Mouse (Mus musculus): Measurements from ENCODE around the gene Tmem178b. TPM values are rescaled to one million over a fixed set of nuclear protein-coding genes. Genes with fewer than 3 reads are reported as not detected.

Gene Tmem178b
- total and polyA plus RNA-seq, 2 experiments from 2014 or later, result 31.3 to 159 TPM

GRCm38 (mm10) chr6:40209172-40209571, 336.1 kb downstream of the Tmem178b start:
- no peak overlapping the region for H3K9ac ChIP-seq (replicated peaks; ENCODE audit: low read length, poor library complexity, severe bottlenecking)
- no peak for DNase-seq (ENCODE audit: low spot score)
- 53% methylated on average over 2 of the region's 2 CpGs for WGBS

GRCm38 (mm10) chr6:40217154-40217553, 344.1 kb downstream of the Tmem178b start:
- Histone ChIP-seq H3K9me3 (ENCODE audit: low read length) (no peaks in the 10 kb centered on the region), H3K27ac (ENCODE audit: low read depth, low read length) (no peak overlapping the region), H3K27me3 (ENCODE audit: insufficient read depth, low read length) (no peaks in the 10 kb centered on the region), H3K9ac (replicated peaks; ENCODE audit: low read length, poor library complexity, severe bottlenecking) (no peak overlapping the region), H3K4me1 (ENCODE audit: insufficient read depth, low read length) (no peaks in the 10 kb centered on the region), H3K36me3 (ENCODE audit: insufficient read depth, low read length) (no peaks in the 10 kb centered on the region), H3K4me2 (ENCODE audit: low read depth, low read length, poor library complexity, severe bottlenecking) (no peak overlapping the region), H3K4me3 (ENCODE audit: low read depth, low read length) (no peak overlapping the region)
- no peak for DNase-seq (ENCODE audit: low spot score)
- no peak for TF ChIP-seq CTCF (IDR thresholded peaks at IDR 0.05)
- no peak for ATAC-seq (ENCODE audit: low FRiP score)
- 88% methylated on average over 12 of the region's 12 CpGs for WGBS

More at GRCm38 (mm10) chr6:40209172-40209571, 336.1 kb downstream of the Tmem178b start:
- H3K4me2 ChIP-seq (ENCODE audit: low read depth, low read length, poor library complexity, severe bottlenecking), result no peak overlapping the region
- no peak overlapping the region for H3K27ac ChIP-seq (ENCODE audit: low read depth, low read length)
- H3K4me3 ChIP-seq (ENCODE audit: low read depth, low read length), result no peak overlapping the region
- no peaks in the 10 kb centered on the region for H3K36me3 ChIP-seq (ENCODE audit: insufficient read depth, low read length)
- no peaks in the 10 kb centered on the region; the same call in 1 of the 2 replicates for H3K4me1 ChIP-seq (ENCODE audit: insufficient read depth, low read length)
- TF ChIP-seq CTCF (IDR thresholded peaks at IDR 0.05), result no peak
- no peaks in the 10 kb centered on the region for H3K9me3 ChIP-seq (ENCODE audit: low read length)
- no peak for ATAC-seq (ENCODE audit: low FRiP score)
- H3K27me3 ChIP-seq (ENCODE audit: insufficient read depth, low read length), result no peaks in the 10 kb centered on the region

GRCm38 (mm10) chr6:40217651-40218050, 344.6 kb downstream of the Tmem178b start:
- ATAC-seq (ENCODE audit: low FRiP score) (no peak), DNase-seq (ENCODE audit: low spot score) (no peak)
- Histone ChIP-seq H3K4me1 (ENCODE audit: insufficient read depth, low read length) (no peaks in the 10 kb centered on the region), H3K27ac (ENCODE audit: low read depth, low read length) (no peak overlapping the region), H3K27me3 (ENCODE audit: insufficient read depth, low read length) (no peaks in the 10 kb centered on the region), H3K9ac (replicated peaks; ENCODE audit: low read length, poor library complexity, severe bottlenecking) (no peak overlapping the region), H3K36me3 (ENCODE audit: insufficient read depth, low read length) (no peaks in the 10 kb centered on the region), H3K4me2 (ENCODE audit: low read depth, low read length, poor library complexity, severe bottlenecking) (no peak overlapping the region), H3K4me3 (ENCODE audit: low read depth, low read length) (no peak overlapping the region), H3K9me3 (ENCODE audit: low read length) (no peaks in the 10 kb centered on the region)
- 88% methylated on average over 3 of the region's 3 CpGs for WGBS
- TF ChIP-seq CTCF (IDR thresholded peaks at IDR 0.05), result no peak

GRCm38 (mm10) chr6:40220634-40221120, 347.6 kb downstream of the Tmem178b start:
- no peaks in the 10 kb centered on the region for H3K4me1 ChIP-seq (ENCODE audit: insufficient read depth, low read length)
- no peak overlapping the region for H3K4me3 ChIP-seq (ENCODE audit: low read depth, low read length)
- no peak overlapping the region for H3K4me2 ChIP-seq (ENCODE audit: low read depth, low read length, poor library complexity, severe bottlenecking)
- no peaks in the 10 kb centered on the region for H3K36me3 ChIP-seq (ENCODE audit: insufficient read depth, low read length)
- ATAC-seq (ENCODE audit: low FRiP score), result no peak
- no peak for TF ChIP-seq CTCF (IDR thresholded peaks at IDR 0.05)
- no peak overlapping the region for H3K9ac ChIP-seq (replicated peaks; ENCODE audit: low read length, poor library complexity, severe bottlenecking)
- no peaks in the 10 kb centered on the region for H3K9me3 ChIP-seq (ENCODE audit: low read length)
- DNase-seq (ENCODE audit: low spot score), result no peak
- no peak overlapping the region for H3K27ac ChIP-seq (ENCODE audit: low read depth, low read length)
- no peaks in the 10 kb centered on the region for H3K27me3 ChIP-seq (ENCODE audit: insufficient read depth, low read length)

GRCm38 (mm10) chr6:40225585-40226280, 352.7 kb downstream of the Tmem178b start:
- no peaks in the 10 kb centered on the region for H3K36me3 ChIP-seq (ENCODE audit: insufficient read depth, low read length)
- H3K9ac ChIP-seq (replicated peaks; ENCODE audit: low read length, poor library complexity, severe bottlenecking), result no peak overlapping the region
- H3K4me2 ChIP-seq (ENCODE audit: low read depth, low read length, poor library complexity, severe bottlenecking), result no peak overlapping the region
- no peak for TF ChIP-seq CTCF (IDR thresholded peaks at IDR 0.05)
- no peaks in the 10 kb centered on the region for H3K9me3 ChIP-seq (ENCODE audit: low read length)
- WGBS, result 87% methylated on average over 11 of the region's 11 CpGs
- H3K27me3 ChIP-seq (ENCODE audit: insufficient read depth, low read length), result no peaks in the 10 kb centered on the region
- ATAC-seq (ENCODE audit: low FRiP score), result no peak
- H3K4me3 ChIP-seq (ENCODE audit: low read depth, low read length), result no peak overlapping the region
- DNase-seq (ENCODE audit: low spot score), result no peak
- no peak overlapping the region for H3K27ac ChIP-seq (ENCODE audit: low read depth, low read length)
- H3K4me1 ChIP-seq (ENCODE audit: insufficient read depth, low read length), result no peaks in the 10 kb centered on the region

GRCm38 (mm10) chr6:40228981-40229380, 355.9 kb downstream of the Tmem178b start:
- no peaks in the 10 kb centered on the region for H3K27me3 ChIP-seq (ENCODE audit: insufficient read depth, low read length)
- DNase-seq (ENCODE audit: low spot score), result peak; percentile 39
- no peaks in the 10 kb centered on the region for H3K9me3 ChIP-seq (ENCODE audit: low read length)
- ATAC-seq (ENCODE audit: low FRiP score), result no peak
- H3K36me3 ChIP-seq (ENCODE audit: insufficient read depth, low read length), result no peaks in the 10 kb centered on the region
- 76% methylated on average over 2 of the region's 2 CpGs for WGBS
- no peak for TF ChIP-seq CTCF (IDR thresholded peaks at IDR 0.05)
- H3K4me3 ChIP-seq (ENCODE audit: low read depth, low read length), result no peak overlapping the region
- H3K4me2 ChIP-seq (ENCODE audit: low read depth, low read length, poor library complexity, severe bottlenecking), result no peak overlapping the region
- H3K9ac ChIP-seq (replicated peaks; ENCODE audit: low read length, poor library complexity, severe bottlenecking), result no peak overlapping the region
- peaks cover 1% of the 10 kb centered on the region; the same call in 1 of the 2 replicates for H3K4me1 ChIP-seq (ENCODE audit: insufficient read depth, low read length)
- H3K27ac ChIP-seq (ENCODE audit: low read depth, low read length), result no peak overlapping the region
